Mouse (Mus musculus) heart, adult 8-10 months (tissue): ENCODE results near the gene Kcnh2. TPM values are rescaled to one million over a fixed set of nuclear protein-coding genes. Genes with fewer than 3 reads are reported as not detected.
A peak's percentile ranks its signal among the peaks of the same experiment; 100 is the strongest.
"Not testable (repeated sequence)": the region's sequence is repeated elsewhere in the genome, so short reads cannot be mapped to it uniquely, and the experiment has no call there.

Experiments used
- DNase-seq: peaks from one replicate; pipeline ENCODE4 v3.0.0; 2022; ENCODE audit warnings: low spot score
- total RNA-seq, 4 experiments: library from RNA; stranded (reverse); gene quantifications; 2 replicates each; pipeline ENCODE4 v1.2.4; 2022

The Kcnh2 gene
- 10 to 100 TPM; 48.8 to 95.2 (median 71.0) TPM for total RNA-seq

DNA sequence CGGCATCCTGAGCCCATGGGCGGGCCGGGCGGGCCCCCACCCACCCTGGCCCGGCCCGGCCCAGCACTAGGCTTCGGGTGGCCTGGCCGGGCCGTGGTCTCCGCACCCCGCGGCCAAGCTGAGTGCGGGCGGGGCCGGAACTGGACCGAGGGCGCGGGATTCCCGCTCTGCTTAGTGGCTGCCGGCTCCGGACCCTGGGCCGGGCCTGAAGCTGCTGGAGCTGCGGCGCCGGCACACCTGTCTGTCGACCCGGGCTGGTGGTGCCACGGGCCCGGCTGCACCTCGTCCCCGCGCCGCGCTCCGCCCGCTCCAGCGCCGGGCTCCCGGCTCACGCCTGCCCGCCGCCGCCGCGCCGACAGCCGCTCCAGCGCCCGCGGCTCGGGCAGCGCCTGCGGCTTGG is at the start of gene Kcnh2:
Gene Kcnh2, minus strand, starts transcription at position 327 of the 400 bp plus-strand sequence.
- no peak for DNase-seq

DNA sequence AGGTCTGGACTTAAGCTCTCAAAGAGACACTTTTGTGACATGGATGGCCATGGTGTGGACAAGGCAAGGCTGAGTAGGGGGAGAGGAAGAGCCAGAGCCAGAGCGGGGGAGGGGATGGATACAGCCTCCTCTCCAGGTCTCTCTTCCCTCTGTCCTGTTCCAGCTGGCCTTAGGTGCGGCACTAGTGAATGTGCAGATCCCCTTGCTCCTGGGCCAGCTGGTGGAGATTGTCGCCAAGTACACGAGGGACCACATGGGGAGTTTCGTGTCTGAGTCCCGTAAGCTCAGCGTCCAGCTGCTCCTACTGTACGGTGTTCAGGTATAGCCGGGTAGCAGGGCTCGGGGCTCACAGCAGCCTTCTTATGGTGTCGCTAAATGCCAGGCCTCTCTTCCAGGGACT is 49.0 kb upstream of the Kcnh2 start:
- DNase-seq, result no peak

DNA sequence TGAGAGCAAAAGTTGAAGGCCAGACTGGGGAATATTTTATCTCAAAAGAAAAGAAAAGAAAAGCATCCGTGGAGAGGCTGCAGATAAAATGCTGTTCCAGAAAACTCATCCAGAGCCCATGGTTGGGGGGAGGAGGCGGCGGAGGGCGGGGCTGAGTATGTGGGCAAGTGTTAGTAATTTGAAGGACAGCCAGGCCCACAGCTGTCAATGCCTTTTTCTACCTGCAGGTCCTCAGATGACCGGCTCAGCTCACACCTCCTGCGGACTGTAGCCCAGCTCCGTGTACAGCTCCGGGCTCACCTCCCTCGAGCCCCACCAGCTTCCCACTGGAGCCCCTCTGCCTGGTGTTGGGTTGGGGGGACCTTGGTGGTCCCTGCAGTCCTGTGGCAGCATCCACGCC is 48.3 kb upstream of the Kcnh2 start:
- DNase-seq, result no peak

DNA sequence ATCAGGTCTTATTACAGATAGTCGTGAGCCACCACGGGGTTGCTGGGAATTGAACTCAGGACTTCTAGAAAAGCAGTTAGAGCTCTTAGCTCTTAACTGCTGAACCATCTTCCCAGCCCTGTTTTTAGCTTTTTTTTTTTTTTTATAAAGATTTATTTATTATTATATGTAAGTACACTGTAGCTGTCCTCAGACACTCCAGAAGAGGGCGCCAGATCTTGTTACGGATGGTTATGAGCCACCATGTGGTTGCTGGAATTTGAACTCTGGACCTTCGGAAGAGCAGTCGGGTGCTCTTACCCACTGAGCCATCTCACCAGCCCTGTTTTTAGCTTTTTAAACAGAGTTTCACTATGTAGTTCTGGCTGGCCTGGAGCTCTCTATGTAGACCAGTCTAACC is 44.9 kb upstream of the Kcnh2 start:
- DNase-seq, result not testable (repeated sequence)

- DNase-seq, result peak; percentile 98
Measured at GRCm38 (mm10) chr5:24394165-24394894, 42.9 kb upstream of the Kcnh2 start.

GRCm38 (mm10) chr5:24393392-24393997 is 42.1 kb upstream of the Kcnh2 start, which contains the start of gene Abcb8:
Abcb8 (plus strand) TSS chr5:24393663.
- peak; percentile 91 for DNase-seq

DNA sequence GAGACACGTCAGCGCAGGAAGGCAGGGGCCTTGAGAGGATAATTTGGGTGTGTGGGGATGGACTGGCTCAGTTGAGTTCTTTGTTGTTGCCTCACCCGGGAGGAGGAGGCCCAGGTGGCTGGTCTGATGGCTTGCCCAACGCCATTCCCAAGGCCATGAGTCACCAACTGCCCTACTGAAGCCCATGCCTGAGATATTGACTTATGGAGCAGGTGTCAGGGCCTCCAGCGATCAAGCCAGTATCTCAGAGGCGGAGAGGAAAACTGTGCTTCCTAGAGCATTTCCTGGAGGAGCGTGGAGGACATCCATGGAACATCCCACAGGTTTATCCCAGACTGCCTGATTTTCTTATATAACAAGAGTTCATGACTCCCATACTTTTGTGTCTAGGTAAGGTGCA is 41.3 kb upstream of the Kcnh2 start:
- no peak for DNase-seq

- no peak for DNase-seq
Measured at GRCm38 (mm10) chr5:24391864-24392263, 40.5 kb upstream of the Kcnh2 start, which contains the start of gene Atg9b. Atg9b (minus strand) TSS chr5:24392143.

- DNase-seq, result no peak
Measured at GRCm38 (mm10) chr5:24389658-24390020, 38.2 kb upstream of the Kcnh2 start.

DNA sequence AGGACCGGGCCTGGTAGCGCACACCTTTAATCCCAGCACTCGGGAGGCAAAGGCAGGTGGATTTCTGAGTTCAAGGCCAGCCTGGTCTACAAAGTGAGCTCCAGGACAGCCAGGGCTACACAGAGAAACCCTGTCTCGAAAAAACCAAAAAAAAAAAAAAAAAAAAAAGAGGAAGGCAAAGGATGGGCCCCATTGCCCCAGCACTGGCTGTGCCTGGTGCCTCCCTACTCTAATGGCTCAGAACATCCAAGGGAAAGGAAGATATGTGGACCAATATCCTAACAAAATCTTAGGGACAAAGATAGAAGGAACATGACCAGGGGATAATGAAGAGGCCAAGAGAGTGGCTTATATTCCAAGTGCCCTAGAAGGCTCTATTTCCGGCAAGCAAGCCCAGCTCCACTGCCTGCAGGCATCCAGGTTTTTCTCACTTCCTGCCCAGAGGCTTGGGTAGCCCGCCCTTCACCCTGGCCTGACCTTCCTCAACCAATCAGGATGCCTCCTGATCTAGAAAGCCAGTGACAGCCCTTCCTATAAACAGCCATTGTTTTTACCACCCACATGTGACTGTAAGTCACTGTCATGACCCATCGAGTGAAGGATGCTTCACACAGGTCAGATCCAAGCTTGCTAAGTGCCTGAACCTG is 37.7 kb upstream of the Kcnh2 start:
- no peak for DNase-seq

- DNase-seq, result no peak
Measured at GRCm38 (mm10) chr5:24388246-24388915, 37.0 kb upstream of the Kcnh2 start.

GRCm38 (mm10) chr5:24387264-24388241 is 36.1 kb upstream of the Kcnh2 start:
- DNase-seq, result no peak

DNA sequence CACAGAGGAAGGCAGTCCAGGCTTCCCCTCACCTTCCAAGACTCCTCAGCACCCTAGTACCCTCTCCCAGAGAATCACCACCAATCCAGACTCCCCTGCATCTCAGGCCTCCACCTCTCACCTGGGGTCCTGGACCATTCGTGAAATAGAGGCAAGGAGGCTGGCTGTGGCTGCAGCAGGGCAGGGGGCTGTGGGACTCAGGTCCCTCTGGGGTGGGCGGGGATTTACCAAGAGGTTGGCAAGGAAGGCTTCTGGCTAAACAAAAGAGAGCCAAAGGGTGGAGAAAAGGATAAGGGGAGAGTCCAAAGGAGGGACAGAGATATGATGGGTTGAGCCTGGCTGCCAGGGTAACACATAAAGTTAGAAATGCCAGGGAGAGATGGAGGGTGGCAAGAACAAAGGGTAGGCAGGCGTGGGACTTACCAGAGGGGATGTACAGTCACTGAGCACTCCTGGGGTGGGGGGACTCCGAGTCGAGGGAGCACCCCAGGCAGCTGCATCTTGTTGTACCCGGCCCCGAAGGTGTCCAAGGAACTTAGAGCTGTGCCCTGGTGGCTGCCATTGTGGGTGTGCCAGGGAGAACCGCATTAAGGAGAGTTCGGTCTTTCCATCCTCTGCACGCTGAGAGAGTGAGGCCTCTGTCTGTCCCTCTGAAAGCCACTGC is 34.6 kb upstream of the Kcnh2 start:
- DNase-seq, result no peak

GRCm38 (mm10) chr5:24385374-24385773 is 34.0 kb upstream of the Kcnh2 start:
- DNase-seq, result no peak

GRCm38 (mm10) chr5:24384407-24384806 is 33.0 kb upstream of the Kcnh2 start:
- DNase-seq, result peak; percentile 82

GRCm38 (mm10) chr5:24383026-24383859 is 31.8 kb upstream of the Kcnh2 start:
- peak; percentile 87 for DNase-seq

- DNase-seq, result no peak
Measured at GRCm38 (mm10) chr5:24381988-24382387, 30.6 kb upstream of the Kcnh2 start.

DNA sequence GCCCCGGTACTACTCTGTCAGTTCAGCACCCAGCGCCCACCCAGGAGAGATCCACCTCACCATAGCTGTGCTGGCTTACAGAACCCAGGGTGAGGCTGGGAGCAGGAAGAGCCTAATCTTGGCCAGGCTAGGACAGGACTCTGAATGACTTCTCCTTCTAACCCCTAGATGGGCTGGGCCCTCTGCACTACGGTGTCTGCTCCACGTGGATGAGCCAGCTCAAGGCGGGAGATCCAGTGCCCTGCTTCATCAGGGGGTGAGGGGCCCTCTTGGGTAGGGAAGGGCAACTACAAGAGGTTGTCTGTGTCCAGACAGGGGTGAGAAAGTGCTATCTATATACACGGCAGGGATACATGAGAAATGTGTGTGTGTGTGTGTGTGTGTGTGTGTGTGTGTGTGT is 30.1 kb upstream of the Kcnh2 start:
- no peak for DNase-seq

- DNase-seq, result no peak
Measured at GRCm38 (mm10) chr5:24380499-24380898, 29.1 kb upstream of the Kcnh2 start.

- DNase-seq, result no peak
Measured at GRCm38 (mm10) chr5:24379501-24379900, 28.1 kb upstream of the Kcnh2 start.
